Mouse (Mus musculus) right cerebral cortex, adult 18-20 months (tissue): Measurements from ENCODE around the gene Gm4981.
"Not testable (repeated sequence)": the region's sequence is repeated elsewhere in the genome, so short reads cannot be mapped to it uniquely, and the experiment has no call there.

ENCODE experiments used
- DNase-seq: peaks from one replicate; pipeline ENCODE4 v3.0.0; 2022; ENCODE audit warnings: mixed read lengths

Gm4981 gene

GRCm38 (mm10) chr10:58236613-58237012 is at the start of gene Gm4981:
Gene Gm4981, minus strand, starts transcription at chr10:58236701.
- DNase-seq, result no peak

GRCm38 (mm10) chr10:58282238-58282637 is 45.7 kb upstream of the Gm4981 start:
- no peak for DNase-seq

GRCm38 (mm10) chr10:58258466-58258865 is 22.0 kb upstream of the Gm4981 start:
- DNase-seq, result no peak

GRCm38 (mm10) chr10:58255954-58256353 is 19.5 kb upstream of the Gm4981 start:
- DNase-seq, result no peak

GRCm38 (mm10) chr10:58255213-58255892 is 18.9 kb upstream of the Gm4981 start, which contains the start of gene Gcc2:
Gene Gcc2, plus strand, starts transcription at chr10:58255497.
- peak; percentile 96 for DNase-seq

- DNase-seq, result no peak
These were observed 18.2 kb upstream of the Gm4981 start for GRCm38 (mm10) chr10:58254635-58255175.

- no peak for DNase-seq
These were observed 13.0 kb upstream of the Gm4981 start for GRCm38 (mm10) chr10:58249535-58249934.

- DNase-seq, result peak; percentile 37
These were observed 2.7 kb upstream of the Gm4981 start for GRCm38 (mm10) chr10:58238984-58239740.

GRCm38 (mm10) chr10:58234985-58235384 is 1.5 kb downstream of the Gm4981 start:
- DNase-seq, result not testable (repeated sequence)

- DNase-seq, result not testable (repeated sequence)
These were observed 2.8 kb downstream of the Gm4981 start for GRCm38 (mm10) chr10:58233740-58234121.

GRCm38 (mm10) chr10:58233054-58233739 is 3.3 kb downstream of the Gm4981 start:
- DNase-seq, result not testable (repeated sequence)

GRCm38 (mm10) chr10:58232641-58232969 is 3.9 kb downstream of the Gm4981 start, which contains the start of gene Duxf3:
Gene Duxf3, minus strand, starts transcription at chr10:58232675.
- not testable (repeated sequence) for DNase-seq

- DNase-seq, result peak; percentile 60
These were observed 4.5 kb downstream of the Gm4981 start for GRCm38 (mm10) chr10:58231779-58232640.

GRCm38 (mm10) chr10:58231088-58231487 is 5.4 kb downstream of the Gm4981 start:
- DNase-seq, result not testable (repeated sequence)

GRCm38 (mm10) chr10:58230021-58230420 is 6.5 kb downstream of the Gm4981 start:
- DNase-seq, result not testable (repeated sequence)

- not testable (repeated sequence) for DNase-seq
These were observed 8.7 kb downstream of the Gm4981 start for GRCm38 (mm10) chr10:58227798-58228197.

GRCm38 (mm10) chr10:58226357-58226756 is 10.1 kb downstream of the Gm4981 start:
- not testable (repeated sequence) for DNase-seq

GRCm38 (mm10) chr10:58224827-58225785 is 11.4 kb downstream of the Gm4981 start, which contains the start of gene AW822073:
Gene AW822073, minus strand, starts transcription at chr10:58224930.
- not testable (repeated sequence) for DNase-seq

- peak; percentile 64 for DNase-seq
These were observed 12.3 kb downstream of the Gm4981 start for GRCm38 (mm10) chr10:58223972-58224805.

GRCm38 (mm10) chr10:58223161-58223560 is 13.3 kb downstream of the Gm4981 start:
- not testable (repeated sequence) for DNase-seq
